Comparison of ENCODE assay signal across 27 mouse cellular contexts in the genomic region with DNA sequence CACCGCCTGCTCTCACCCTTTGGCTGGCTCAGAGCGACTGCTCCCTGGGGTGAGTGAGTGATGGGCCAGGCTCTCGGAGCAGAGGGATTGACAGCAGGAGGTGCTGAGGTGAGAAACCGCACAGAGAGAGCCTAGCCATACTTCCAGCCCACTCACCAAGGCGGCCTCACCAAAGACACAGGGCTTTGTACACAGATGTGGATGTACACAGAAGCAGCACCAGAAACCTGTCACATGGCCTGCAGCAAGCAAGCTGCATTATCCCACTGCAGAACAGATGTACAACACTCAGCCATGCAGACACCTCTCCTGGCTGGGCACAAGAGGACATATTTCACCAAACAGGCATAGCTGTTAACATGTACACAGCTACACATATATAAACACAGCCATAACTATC. TPM values are rescaled to one million over a fixed set of nuclear protein-coding genes. Genes with fewer than 3 reads are reported as not detected.
A peak's percentile ranks its signal among the peaks of the same experiment; 100 is the strongest.
DNase-seq lines count a peak whose midpoint lies in the region; ATAC-seq lines count a peak whose summit lies in the region.
"Had no signal": no experiment of that assay in that cellular context is flagged by ENCODE, and none has a peak within 500 bp of the region (broad histone marks: within the 10 kb centered on the region; RNA-seq: fewer than 3 reads in every experiment).

No protein-coding gene starts in this region.

- no peak overlapping the region for H3K9ac ChIP-seq in midbrain, embryonic 16.5 days (ENCODE audit: low read depth, low read length)
- no peak overlapping the region for H3K9ac ChIP-seq in forebrain, embryonic 16.5 days (replicated peaks; ENCODE audit: low read depth, low read length)
- H3K9ac ChIP-seq: embryonic facial prominence, embryonic 15.5 days; heart, embryonic 13.5 days; hindbrain, embryonic 15.5 days; limb, embryonic 13.5 days; liver, embryonic 12.5 days had no signal

- DNase-seq in frontal cortex, postnatal 14 days (ENCODE audit: low spot score in 2 of 2) = no peak
- DNase-seq in midbrain, embryonic 10.5 days (ENCODE audit: low spot score) = no peak
- no peak for DNase-seq in urinary bladder, postnatal 10 days (ENCODE audit: low spot score)
- DNase-seq in ovary, postnatal 36 days (ENCODE audit: low spot score) = no peak
- DNase-seq: adrenal gland, adult 2 months; cerebellum, adult 18-20 months; gastrocnemius, postnatal 36 days; heart, adult 2 months; heart, postnatal 14 days; kidney, adult 9 months; kidney, postnatal 14 days; layer of hippocampus, postnatal 36 days; lung, adult 18-20 months; lung, postnatal 10 days; right cerebral cortex, postnatal 25 days had no signal

- no peak overlapping the region for H3K4me3 ChIP-seq in midbrain, embryonic 10.5 days
- no peak overlapping the region for H3K4me3 ChIP-seq in midbrain, embryonic 16.5 days (ENCODE audit: low read depth, low read length)
- no peak overlapping the region for H3K4me3 ChIP-seq in forebrain, embryonic 16.5 days (replicated peaks; ENCODE audit: low read length)
- H3K4me3 ChIP-seq: embryonic facial prominence, embryonic 15.5 days; heart, adult 2 months; heart, embryonic 13.5 days; hindbrain, embryonic 15.5 days; limb, embryonic 13.5 days; liver, embryonic 12.5 days had no signal

- no peaks in the 10 kb centered on the region for H3K9me3 ChIP-seq in midbrain, embryonic 10.5 days (replicated peaks)
- no peaks in the 10 kb centered on the region for H3K9me3 ChIP-seq in midbrain, embryonic 16.5 days (replicated peaks; ENCODE audit: control insufficient read depth, low read length, poor library complexity, severe bottlenecking)
- no peaks in the 10 kb centered on the region for H3K9me3 ChIP-seq in forebrain, embryonic 16.5 days (ENCODE audit: control insufficient read depth, low read length)
- H3K9me3 ChIP-seq: embryonic facial prominence, embryonic 15.5 days; heart, embryonic 13.5 days; hindbrain, embryonic 15.5 days; limb, embryonic 13.5 days; liver, embryonic 12.5 days had no signal

- no peak overlapping the region for H3K4me2 ChIP-seq in midbrain, embryonic 16.5 days (ENCODE audit: low read length)
- H3K4me2 ChIP-seq in forebrain, embryonic 16.5 days (ENCODE audit: low read length) = no peak overlapping the region
- H3K4me2 ChIP-seq: embryonic facial prominence, embryonic 15.5 days; heart, embryonic 13.5 days; hindbrain, embryonic 15.5 days; limb, embryonic 13.5 days; liver, embryonic 12.5 days had no signal

- 0 out of 2 replicates have a peak overlapping the region, but pooled peaks have one; percentile 49 for H3K27ac ChIP-seq in midbrain, embryonic 10.5 days (replicated peaks)
- no peak overlapping the region for H3K27ac ChIP-seq in midbrain, embryonic 16.5 days (ENCODE audit: low read length)
- no peak overlapping the region for H3K27ac ChIP-seq in forebrain, embryonic 16.5 days (ENCODE audit: low read length)
- H3K27ac ChIP-seq: embryonic facial prominence, embryonic 15.5 days; heart, adult 2 months; heart, embryonic 13.5 days; hindbrain, embryonic 15.5 days; limb, embryonic 13.5 days; liver, embryonic 12.5 days had no signal

- H3K27me3 ChIP-seq in midbrain, embryonic 10.5 days (ENCODE audit: low read depth, poor library complexity, severe bottlenecking) = peaks cover 37% of the 10 kb centered on the region
- H3K27me3 ChIP-seq in midbrain, embryonic 16.5 days (ENCODE audit: control insufficient read depth, insufficient read depth, low read depth, low read length) = no peaks in the 10 kb centered on the region
- H3K27me3 ChIP-seq in forebrain, embryonic 16.5 days (replicated peaks; ENCODE audit: control insufficient read depth, insufficient read depth, low read length) = peaks cover 15% of the 10 kb centered on the region

- ATAC-seq in frontal cortex, adult (ENCODE audit: low TSS enrichment) = peak; percentile 21; the same call in 1 of the 2 replicates
- ATAC-seq in midbrain, embryonic 16.5 days = no peak
- ATAC-seq in forebrain, embryonic 16.5 days = peak; percentile 23; the same call in 1 of the 2 replicates
- ATAC-seq: intestine, embryonic 16.5 days; liver, embryonic 12.5 days had no signal

- 37% methylated on average over 5 of the region's 5 CpGs for WGBS in midbrain, embryonic 10.5 days
- WGBS in midbrain, embryonic 16.5 days = 37% methylated on average over 5 of the region's 5 CpGs
- 33% methylated on average over 5 of the region's 5 CpGs for WGBS in forebrain, embryonic 16.5 days

- H3K36me3 ChIP-seq in midbrain, embryonic 10.5 days = peaks cover 34% of the 10 kb centered on the region
- H3K36me3 ChIP-seq in midbrain, embryonic 16.5 days (ENCODE audit: control insufficient read depth, insufficient read depth, low read length) = peaks cover 9% of the 10 kb centered on the region
- H3K36me3 ChIP-seq in forebrain, embryonic 16.5 days (ENCODE audit: control insufficient read depth, insufficient read depth) = no peaks in the 10 kb centered on the region; the same call in 1 of the 2 replicates

- peaks cover 72% of the 10 kb centered on the region for H3K4me1 ChIP-seq in midbrain, embryonic 10.5 days
- peaks cover 18% of the 10 kb centered on the region for H3K4me1 ChIP-seq in midbrain, embryonic 16.5 days (ENCODE audit: control insufficient read depth, insufficient read depth, low read length)
- H3K4me1 ChIP-seq in forebrain, embryonic 16.5 days (replicated peaks; ENCODE audit: control insufficient read depth, insufficient read depth, low read length) = peaks cover 13% of the 10 kb centered on the region
- H3K4me1 ChIP-seq: liver, embryonic 12.5 days had no signal

RNA-seq across cellular contexts. Expression of gene Grm2, which starts 1.7 kb away (rescaled TPM):
- polyA plus RNA-seq in midbrain, embryonic 10.5 days (2016; fragmentation: Nextera tagmentation; extraction: Ambion mirVana) = 11.8 and 18.9 TPM in 2 replicates
- 24.3 and 24.6 TPM in 2 replicates for polyA plus RNA-seq in midbrain, embryonic 16.5 days (2015; fragmentation: Nextera tagmentation; extraction: Ambion mirVana)
- polyA plus RNA-seq in forebrain, embryonic 16.5 days (2015; fragmentation: Nextera tagmentation; extraction: Ambion mirVana) = 10.2 and 14.1 TPM in 2 replicates
- polyA plus RNA-seq: adrenal gland, adult 2 months; C2C12; embryonic facial prominence, embryonic 15.5 days; heart, adult 2 months; heart, embryonic 13.5 days; intestine, embryonic 16.5 days; limb, embryonic 13.5 days; liver, embryonic 12.5 days; spleen, adult 2 months; urinary bladder, adult 2 months had no signal

RNA-seq across cellular contexts. Expression of gene Tex264, which starts 28.1 kb away (rescaled TPM):
- 26.4 and 30.2 TPM in 2 replicates for polyA plus RNA-seq in midbrain, embryonic 10.5 days (2016; fragmentation: Nextera tagmentation; extraction: Ambion mirVana)
- 67.0 and 75.7 TPM in 2 replicates for polyA plus RNA-seq in midbrain, embryonic 16.5 days (2015; fragmentation: Nextera tagmentation; extraction: Ambion mirVana)
- 57.2 and 59.7 TPM in 2 replicates for polyA plus RNA-seq in forebrain, embryonic 16.5 days (2015; fragmentation: Nextera tagmentation; extraction: Ambion mirVana)

RNA-seq across cellular contexts. Expression of gene Iqcf6, which starts 31.2 kb away (rescaled TPM):
- not detected in 2 replicates for polyA plus RNA-seq in midbrain, embryonic 10.5 days (2016; fragmentation: Nextera tagmentation; extraction: Ambion mirVana)
- not detected in 2 replicates for polyA plus RNA-seq in midbrain, embryonic 16.5 days (2015; fragmentation: Nextera tagmentation; extraction: Ambion mirVana)
- not detected in 2 replicates for polyA plus RNA-seq in forebrain, embryonic 16.5 days (2015; fragmentation: Nextera tagmentation; extraction: Ambion mirVana)
- polyA plus RNA-seq: adrenal gland, adult 2 months; C2C12; embryonic facial prominence, embryonic 15.5 days; heart, adult 2 months; heart, embryonic 13.5 days; hindbrain, embryonic 15.5 days; intestine, embryonic 16.5 days; limb, embryonic 13.5 days; liver, embryonic 12.5 days; spleen, adult 2 months; urinary bladder, adult 2 months had no signal
